Mouse (Mus musculus) layer of hippocampus, postnatal 25 days (tissue): Measurements from ENCODE around the gene C1qtnf1. TPM values are rescaled to one million over a fixed set of nuclear protein-coding genes. Genes with fewer than 3 reads are reported as not detected.

Experiments used
- DNase-seq, 2 experiments: peaks; one replicate each; pipeline ENCODE4 v3.0.0; 2022; ENCODE audit warnings: mixed read lengths in 2 of 2, low spot score in 1 of 2; ENCODE audit errors: extremely low spot score in 1 of 2
- total RNA-seq, 2 experiments: library from RNA; stranded (reverse); gene quantifications; 2 replicates each; pipeline ENCODE4 v1.2.3; 2021

C1qtnf1 gene
- total RNA-seq, 2 experiments from 2014 or later = 2.7 to 3.2 TPM

DNA sequence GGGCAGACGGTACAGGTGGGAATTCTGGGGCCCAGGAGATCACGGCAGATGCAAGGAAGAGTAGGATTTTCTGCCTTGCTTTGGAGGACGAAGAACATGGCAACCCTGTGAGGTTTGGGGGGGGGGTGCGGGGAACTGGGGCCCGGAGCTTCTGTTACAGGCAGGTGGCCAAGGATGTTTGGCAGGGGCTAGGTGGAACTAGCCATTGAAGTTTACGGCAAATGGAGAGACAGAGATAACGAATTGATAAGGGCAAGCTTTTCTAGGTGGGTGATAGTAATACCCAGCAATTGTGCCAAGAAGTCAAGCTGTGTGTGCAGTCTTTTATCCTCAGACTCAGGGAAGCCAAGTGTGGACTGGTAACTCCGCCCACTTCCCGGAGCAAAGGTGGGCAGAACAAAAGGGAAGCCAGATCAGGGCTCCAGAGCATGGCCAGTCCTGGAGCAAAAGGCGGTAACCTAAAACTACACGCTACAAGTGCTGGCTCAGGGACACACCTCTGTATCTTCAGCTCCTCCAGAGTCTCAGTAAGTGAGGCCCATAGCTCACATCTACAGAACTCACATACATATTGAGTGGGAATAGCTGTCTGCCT is 39.5 kb downstream of the C1qtnf1 start:
- no peak for DNase-seq

- DNase-seq = no peak
These were observed 41.6 kb downstream of the C1qtnf1 start for GRCm38 (mm10) chr11:118469509-118470160.

- DNase-seq = no peak
These were observed 42.4 kb downstream of the C1qtnf1 start for GRCm38 (mm10) chr11:118470234-118470966.

DNA sequence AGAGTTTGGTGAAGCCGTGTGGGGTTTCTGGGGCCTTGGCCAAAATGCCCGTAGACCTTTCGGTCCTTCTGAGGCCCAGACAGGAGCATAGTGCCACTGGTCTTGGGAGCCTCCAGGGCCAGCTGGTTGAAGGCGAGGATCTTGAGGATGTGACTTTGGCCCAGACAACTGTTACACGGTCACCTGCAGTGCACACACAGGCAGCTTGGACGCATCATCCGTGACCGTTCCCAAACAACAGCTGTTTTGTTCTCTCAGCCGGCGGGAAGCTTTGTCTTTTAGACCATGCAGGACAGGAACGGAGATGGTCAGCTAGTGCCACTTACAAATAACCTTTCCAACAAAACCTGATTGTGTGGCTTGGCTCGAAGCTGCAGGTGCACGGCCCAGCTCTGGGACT is 43.7 kb downstream of the C1qtnf1 start:
- no peak for DNase-seq

GRCm38 (mm10) chr11:118473161-118473560 is 45.2 kb downstream of the C1qtnf1 start:
- DNase-seq = no peak

- DNase-seq = no peak
These were observed 46.0 kb downstream of the C1qtnf1 start for GRCm38 (mm10) chr11:118473842-118474500.

DNA sequence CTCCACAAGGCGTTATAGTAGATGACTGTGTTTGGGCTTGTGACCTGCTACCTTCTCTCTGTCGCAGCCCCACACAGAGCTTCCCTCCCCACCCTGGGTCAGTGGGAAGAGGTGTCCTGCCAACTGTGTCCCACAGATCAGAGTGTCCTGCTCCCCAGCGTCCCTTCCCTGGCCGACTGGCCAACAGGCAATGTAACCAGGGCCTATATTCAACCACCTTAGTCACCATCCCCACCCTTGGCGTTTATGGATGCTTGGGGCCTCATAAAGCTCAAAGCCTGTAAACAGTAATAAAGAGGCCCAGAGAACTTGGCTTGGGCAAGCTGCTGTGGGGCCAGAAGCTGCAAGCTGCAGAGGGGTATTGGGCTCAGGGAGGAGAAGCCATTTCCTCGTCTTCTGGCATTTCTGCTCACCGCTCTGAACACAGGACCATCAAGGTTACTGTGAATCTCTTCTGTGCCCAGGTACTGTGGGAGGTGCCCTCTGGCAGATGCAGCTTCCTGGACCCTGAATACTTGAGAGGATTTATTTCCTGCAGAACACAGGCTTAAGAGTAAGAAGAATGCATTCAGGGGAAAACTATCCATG is 47.6 kb downstream of the C1qtnf1 start:
- no peak for DNase-seq

GRCm38 (mm10) chr11:118476396-118477373 is 48.7 kb downstream of the C1qtnf1 start, which contains the start of gene Engase:
Engase (plus strand) TSS chr11:118476829.
- DNase-seq = peak; percentile 87 to 94

GRCm38 (mm10) chr11:118479776-118480175 is 51.8 kb downstream of the C1qtnf1 start:
- DNase-seq = no peak

- no peak for DNase-seq
These were observed 53.2 kb downstream of the C1qtnf1 start for GRCm38 (mm10) chr11:118481231-118481630.

GRCm38 (mm10) chr11:118481751-118482150 is 53.7 kb downstream of the C1qtnf1 start:
- no peak for DNase-seq

DNA sequence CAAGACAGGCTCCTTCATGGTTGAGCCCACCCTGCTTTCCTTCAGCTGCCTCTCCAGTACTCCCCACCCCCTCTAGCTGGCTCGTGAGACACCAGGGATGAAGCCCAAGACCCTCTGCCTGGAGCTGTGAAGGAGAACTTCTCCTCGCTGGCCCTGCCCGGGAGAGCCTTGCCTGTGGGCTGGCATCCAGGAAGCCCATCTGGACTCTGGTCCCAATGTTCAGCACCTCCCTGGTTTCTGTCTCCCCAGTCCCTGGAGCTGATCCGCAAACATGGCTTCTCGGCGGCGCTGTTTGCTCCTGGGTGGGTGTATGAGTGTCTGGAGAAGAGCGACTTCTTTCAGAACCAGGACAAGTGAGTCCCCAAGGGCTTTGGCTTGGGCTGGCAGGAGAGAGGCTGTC is 56.2 kb downstream of the C1qtnf1 start:
- DNase-seq = no peak

GRCm38 (mm10) chr11:118485338-118485737 is 57.3 kb downstream of the C1qtnf1 start:
- no peak for DNase-seq

DNA sequence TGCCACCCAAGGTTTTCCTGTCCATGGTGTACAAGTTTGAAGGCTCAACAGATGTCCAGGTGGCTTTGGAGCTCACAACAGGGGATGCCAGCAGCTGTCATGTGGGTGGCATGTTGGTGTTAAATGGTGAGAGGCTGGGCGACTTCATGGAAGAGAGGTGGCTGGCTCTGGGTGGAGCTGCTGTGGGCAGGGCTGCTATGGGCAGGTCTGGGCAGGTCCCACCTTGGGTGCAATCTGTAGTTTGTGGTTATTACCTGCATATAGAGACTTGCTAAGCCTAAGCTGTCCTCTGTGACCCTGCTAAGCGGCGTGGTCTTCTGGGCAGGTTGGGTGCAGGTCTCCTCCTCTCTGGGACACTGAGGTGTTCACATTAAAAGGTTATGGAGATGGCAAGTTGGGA is 57.8 kb downstream of the C1qtnf1 start:
- no peak for DNase-seq

DNA sequence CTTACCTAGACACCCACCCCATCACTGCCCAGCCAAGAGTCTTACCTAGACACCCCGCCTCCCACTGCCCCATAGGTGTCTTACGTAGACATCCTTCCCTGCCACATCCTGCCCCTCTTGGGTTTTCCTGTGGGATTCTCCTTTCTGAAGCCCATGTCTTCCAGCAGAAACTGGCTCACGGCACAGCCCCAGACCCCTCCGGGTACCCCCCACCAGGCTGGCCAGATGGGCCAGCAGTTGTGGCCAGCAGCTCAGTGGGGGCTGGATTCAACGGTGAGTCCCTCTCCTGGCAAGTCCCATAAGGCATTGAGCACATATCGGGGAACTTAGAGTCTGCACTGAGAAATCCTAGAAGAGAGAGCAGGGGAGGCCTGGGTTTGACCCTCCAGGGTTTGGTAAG is 58.3 kb downstream of the C1qtnf1 start:
- no peak for DNase-seq

GRCm38 (mm10) chr11:118486881-118487772 is 59.1 kb downstream of the C1qtnf1 start:
- DNase-seq = no peak

DNA sequence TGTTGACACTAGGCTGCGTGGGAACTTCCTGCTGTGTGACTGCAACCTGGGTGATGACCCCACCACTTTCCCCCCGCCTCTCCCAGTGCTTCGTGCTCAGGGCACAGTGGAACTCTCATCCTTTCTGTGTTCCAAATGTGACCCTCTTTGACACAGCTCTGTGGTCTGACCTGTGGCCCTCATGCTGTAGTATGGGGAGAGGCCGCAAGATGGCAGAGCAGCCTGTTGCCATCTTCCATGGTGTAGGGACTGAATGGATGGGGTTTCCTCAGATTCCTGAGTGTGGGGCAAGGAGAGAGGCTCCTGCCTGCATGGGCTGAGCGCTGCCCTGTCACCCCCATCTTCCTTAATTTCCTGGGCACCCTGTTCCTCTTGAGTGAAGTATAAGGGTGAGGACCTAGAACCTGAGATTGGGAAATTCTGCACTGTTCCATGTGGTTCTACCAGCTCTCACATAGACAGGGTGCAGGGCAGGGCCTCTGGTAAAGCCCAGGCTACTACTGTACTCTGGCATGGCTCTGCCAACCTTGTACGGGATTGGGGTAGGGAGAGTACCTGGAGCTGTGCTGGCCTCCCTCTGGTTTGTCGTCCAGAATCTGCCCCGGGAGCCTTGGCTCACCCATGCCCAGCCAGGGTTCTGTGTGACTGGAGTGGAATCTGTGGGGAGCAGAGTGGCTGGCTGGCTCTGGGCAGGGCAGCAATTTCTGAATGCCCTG is 60.3 kb downstream of the C1qtnf1 start:
- no peak for DNase-seq

GRCm38 (mm10) chr11:118488907-118489270 is 60.9 kb downstream of the C1qtnf1 start:
- no peak for DNase-seq
